Mouse (Mus musculus) kidney, embryonic 14.5 days (tissue): ENCODE measurements at regions not wholly inside any gene's neighbourhood (a gene's known extent, or its start where the extent isn't known, plus 50 kb on each side); places are given as distances from the start of the nearest gene placed in this dataset.

ENCODE experiments used
- ATAC-seq: fragments of 200-750 bp; cut with Nextera tagmentation; 2 replicates; pipeline ENCODE4 v1.8.0; 2017; ENCODE audit warnings: moderate number of reproducible peaks, mild to moderate bottlenecking, moderate TSS enrichment, moderate library complexity; ENCODE audit not compliant: low FRiP score, low TSS enrichment
- H3K27ac ChIP-seq: fragments of 300-500 bp; sonication (generic); 2 replicates; pipeline ENCODE4 v1.5.1; 2014; ENCODE audit warnings: low read depth, mild to moderate bottlenecking, low read length, moderate library complexity, mixed read lengths
- H3K27me3 ChIP-seq: fragments of 300-500 bp; sonication (generic); 2 replicates; pipeline ENCODE4 v1.6.1; 2014; ENCODE audit warnings: mild to moderate bottlenecking, low read length; ENCODE audit not compliant: control insufficient read depth, insufficient read depth
- H3K36me3 ChIP-seq: fragments of 300-500 bp; sonication (generic); 2 replicates; pipeline ENCODE4 v1.6.1; 2014; ENCODE audit warnings: low read length, mixed read lengths; ENCODE audit not compliant: control insufficient read depth, insufficient read depth
- H3K4me1 ChIP-seq: fragments of 300-500 bp; sonication (generic); 2 replicates; pipeline ENCODE4 v1.6.1; 2014; ENCODE audit warnings: low read length, mixed read lengths; ENCODE audit not compliant: control insufficient read depth, insufficient read depth
- H3K4me2 ChIP-seq: fragments of 300-500 bp; sonication (generic); replicated peaks from 2 replicates; pipeline ENCODE4 v1.6.1; 2014; ENCODE audit warnings: low read depth, mild to moderate bottlenecking, low read length
- H3K4me3 ChIP-seq: fragments of 300-500 bp; sonication (generic); 2 replicates; pipeline ENCODE4 v1.5.1; 2014; ENCODE audit warnings: mild to moderate bottlenecking, low read length
- H3K9ac ChIP-seq: fragments of 300-500 bp; sonication (generic); 2 replicates; pipeline ENCODE4 v1.6.1; 2014; ENCODE audit warnings: low read depth, mild to moderate bottlenecking, low read length, moderate library complexity
- H3K9me3 ChIP-seq: fragments of 300-500 bp; sonication (generic); 2 replicates; pipeline ENCODE4 v1.6.1; 2016; ENCODE audit warnings: low read length; ENCODE audit not compliant: control insufficient read depth
- WGBS: fragments of 180-500 bp; shearing (Covaris S2); extraction: QIAGEN DNeasy Blood & Tissue Kit; methylation state at CpG from one replicate; pipeline ENCODE4 v1.1.7; 2014; 5-methylcytosine and 5-hydroxymethylcytosine counted together

GRCm38 (mm10) chr7:115388874-115389273 is 645.4 kb downstream of the Insc start:
- WGBS: 85% methylated on average over 5 of the region's 5 CpGs
- Histone ChIP-seq H3K27ac (no peak overlapping the region), H3K9ac (no peak overlapping the region), H3K27me3 (no peaks in the 10 kb centered on the region), H3K4me2 (no peak overlapping the region), H3K9me3 (no peaks in the 10 kb centered on the region), H3K36me3 (no peaks in the 10 kb centered on the region), H3K4me3 (no peak overlapping the region), H3K4me1 (no peaks in the 10 kb centered on the region)
- no peak for ATAC-seq

DNA sequence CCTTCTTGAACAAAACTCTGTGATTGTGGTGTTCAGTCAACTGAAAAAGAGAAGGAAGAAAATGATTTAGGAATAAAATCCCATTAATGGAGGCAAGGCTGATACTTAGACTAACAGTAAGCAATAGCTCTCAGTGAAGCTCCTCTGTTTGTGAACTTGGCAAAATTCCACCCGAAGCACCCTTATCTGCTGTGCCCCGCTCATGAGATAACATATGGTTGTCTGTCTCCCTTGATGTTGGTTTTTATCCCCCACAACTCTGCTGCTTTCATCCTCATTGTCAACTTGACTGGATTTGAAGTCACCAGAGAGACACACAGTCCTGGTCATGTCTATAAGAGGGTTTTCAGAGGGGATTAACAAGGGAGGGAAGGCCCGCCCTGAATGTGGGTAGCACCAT is 646.1 kb downstream of the Sox6 start:
- Histone ChIP-seq H3K4me1 (no peaks in the 10 kb centered on the region), H3K9me3 (no peaks in the 10 kb centered on the region), H3K4me3 (no peak overlapping the region), H3K4me2 (no peak overlapping the region), H3K36me3 (no peaks in the 10 kb centered on the region), H3K27ac (no peak overlapping the region), H3K27me3 (no peaks in the 10 kb centered on the region; the same call in 1 of the 2 replicates), H3K9ac (no peak overlapping the region)
- WGBS: 78% methylated on average over 3 of the region's 3 CpGs
- ATAC-seq: no peak

DNA sequence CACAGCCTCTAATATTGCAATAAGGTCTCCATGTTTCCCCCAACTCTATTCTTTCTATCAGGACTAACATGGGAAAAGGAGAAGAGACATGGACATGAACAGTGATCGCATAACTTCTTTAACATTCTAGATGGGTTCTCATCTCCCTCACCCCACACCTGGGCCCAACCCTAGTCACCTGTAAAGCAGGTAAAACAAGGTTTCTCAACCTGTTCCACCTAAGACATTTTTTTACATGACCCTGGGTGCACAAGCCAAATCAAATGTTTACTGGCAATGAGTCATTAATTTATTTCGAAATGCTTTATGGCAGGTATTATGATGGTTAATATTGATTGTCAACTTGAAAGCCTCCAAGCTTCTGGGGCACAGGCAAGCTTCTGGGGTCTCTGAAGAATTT is 640.4 kb downstream of the Sox6 start:
- no peak overlapping the region for H3K9ac ChIP-seq
- WGBS: 95% methylated on average over 2 of the region's 2 CpGs

GRCm38 (mm10) chr7:115399461-115399860 is 639.1 kb downstream of the Sox6 start:
- Histone ChIP-seq H3K4me3 (no peak overlapping the region), H3K27ac (no peak overlapping the region), H3K27me3 (no peaks in the 10 kb centered on the region; the same call in 1 of the 2 replicates), H3K4me1 (peaks cover 3% of the 10 kb centered on the region; the same call in 1 of the 2 replicates), H3K9ac (no peak overlapping the region), H3K4me2 (no peak overlapping the region), H3K36me3 (no peaks in the 10 kb centered on the region), H3K9me3 (no peaks in the 10 kb centered on the region)
- ATAC-seq: no peak
- WGBS: 23% methylated on average over 3 of the region's 3 CpGs

More for the DNA sequence above, 640.4 kb downstream of the Sox6 start:
- no peaks in the 10 kb centered on the region; the same call in 1 of the 2 replicates for H3K27me3 ChIP-seq
- no peak for ATAC-seq
- no peaks in the 10 kb centered on the region for H3K9me3 ChIP-seq
- H3K36me3 ChIP-seq: no peaks in the 10 kb centered on the region
- H3K4me1 ChIP-seq: peaks cover 3% of the 10 kb centered on the region; the same call in 1 of the 2 replicates
- no peak overlapping the region for H3K4me2 ChIP-seq
- no peak overlapping the region for H3K27ac ChIP-seq
- no peak overlapping the region for H3K4me3 ChIP-seq

- Histone ChIP-seq H3K9me3 (no peaks in the 10 kb centered on the region), H3K4me3 (no peak overlapping the region), H3K4me2 (no peak overlapping the region), H3K27me3 (no peaks in the 10 kb centered on the region), H3K4me1 (no peaks in the 10 kb centered on the region), H3K9ac (no peak overlapping the region), H3K27ac (no peak overlapping the region), H3K36me3 (no peaks in the 10 kb centered on the region)
- ATAC-seq: no peak
- 85% methylated on average over 3 of the region's 3 CpGs for WGBS
Measured at GRCm38 (mm10) chr7:115407889-115408288, 630.7 kb downstream of the Sox6 start.

- 36% methylated on average over 2 of the region's 2 CpGs for WGBS
- no peak overlapping the region for H3K27ac ChIP-seq
- no peak for ATAC-seq
- no peaks in the 10 kb centered on the region for H3K9me3 ChIP-seq
- H3K9ac ChIP-seq: no peak overlapping the region
- no peak overlapping the region for H3K4me2 ChIP-seq
- no peaks in the 10 kb centered on the region for H3K27me3 ChIP-seq
- H3K36me3 ChIP-seq: no peaks in the 10 kb centered on the region
- no peak overlapping the region for H3K4me3 ChIP-seq
- H3K4me1 ChIP-seq: no peaks in the 10 kb centered on the region
Measured at GRCm38 (mm10) chr7:115408915-115409314, 629.7 kb downstream of the Sox6 start.

- H3K9me3 ChIP-seq: no peaks in the 10 kb centered on the region
- no peaks in the 10 kb centered on the region for H3K36me3 ChIP-seq
- no peaks in the 10 kb centered on the region for H3K27me3 ChIP-seq
- ATAC-seq: no peak
- no peak overlapping the region for H3K9ac ChIP-seq
- no peak overlapping the region for H3K4me2 ChIP-seq
- 51% methylated on average over 17 of the region's 17 CpGs for WGBS
- H3K27ac ChIP-seq: no peak overlapping the region
- peaks cover 3% of the 10 kb centered on the region; the same call in 1 of the 2 replicates for H3K4me1 ChIP-seq
- no peak overlapping the region for H3K4me3 ChIP-seq
Measured at GRCm38 (mm10) chr7:115410501-115411230, 627.9 kb downstream of the Sox6 start.

DNA sequence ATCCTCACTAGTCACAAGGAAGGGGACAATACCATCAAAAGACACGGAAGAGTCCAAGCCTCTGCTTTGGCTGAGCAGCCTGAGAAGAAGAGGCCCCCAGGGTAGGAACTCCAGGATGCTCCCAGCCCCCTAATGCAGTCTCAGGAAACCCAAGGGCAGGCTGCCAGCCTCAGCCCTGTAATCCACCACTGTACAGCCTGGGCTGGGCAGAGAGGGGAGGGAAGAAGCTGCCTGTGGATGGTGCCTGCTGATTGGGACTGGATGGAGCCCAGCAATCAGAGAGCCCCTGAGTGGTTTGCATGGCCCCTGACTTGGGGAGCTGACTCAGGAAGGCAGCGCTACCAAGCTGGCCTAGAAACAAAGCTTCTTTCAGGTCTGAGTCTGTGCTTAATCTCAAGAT is 627.1 kb downstream of the Sox6 start:
- no peak overlapping the region for H3K4me3 ChIP-seq
- H3K27ac ChIP-seq: no peak overlapping the region
- ATAC-seq: peak; percentile 28; the same call in 1 of the 2 replicates
- no peak overlapping the region for H3K4me2 ChIP-seq
- H3K36me3 ChIP-seq: no peaks in the 10 kb centered on the region
- WGBS: 64% methylated on average over 2 of the region's 2 CpGs
- no peaks in the 10 kb centered on the region for H3K27me3 ChIP-seq
- H3K9me3 ChIP-seq: no peaks in the 10 kb centered on the region
- H3K4me1 ChIP-seq: peaks cover 3% of the 10 kb centered on the region; the same call in 1 of the 2 replicates
- H3K9ac ChIP-seq: no peak overlapping the region

DNA sequence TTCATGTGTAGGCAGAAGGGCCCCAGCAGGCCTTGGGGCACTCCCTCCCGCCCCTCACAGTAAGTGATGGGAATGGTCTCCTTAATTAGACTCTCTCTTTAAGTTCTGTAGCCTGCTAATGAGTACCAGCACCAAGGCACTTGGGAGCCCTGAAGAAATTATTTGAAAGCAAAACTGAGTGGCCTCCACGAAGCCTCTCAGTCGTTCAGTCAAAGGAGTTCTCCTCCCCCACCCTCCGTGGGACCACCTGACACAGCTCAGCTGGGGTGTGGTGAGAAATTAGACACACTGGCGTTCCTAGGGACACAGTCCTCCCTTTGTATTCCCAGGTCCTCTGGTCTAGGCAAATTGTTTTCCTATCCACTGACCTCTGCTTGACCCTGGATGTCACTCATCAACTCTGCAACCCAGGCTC is 623.4 kb downstream of the Sox6 start:
- no peaks in the 10 kb centered on the region for H3K27me3 ChIP-seq
- H3K9me3 ChIP-seq: no peaks in the 10 kb centered on the region
- H3K4me3 ChIP-seq: no peak overlapping the region
- no peak overlapping the region for H3K4me2 ChIP-seq
- peaks cover 3% of the 10 kb centered on the region; the same call in 1 of the 2 replicates for H3K4me1 ChIP-seq
- no peaks in the 10 kb centered on the region for H3K36me3 ChIP-seq
- WGBS: 13% methylated on average over 5 of the region's 5 CpGs
- no peak overlapping the region for H3K9ac ChIP-seq
- ATAC-seq: peak; percentile 75
- H3K27ac ChIP-seq: no peak overlapping the region
